Mouse (Mus musculus) hindbrain, embryonic 15.5 days (tissue): ENCODE results near the gene Phyhd1. TPM values are rescaled to one million over a fixed set of nuclear protein-coding genes. Genes with fewer than 3 reads are reported as not detected.

Experiments
- ATAC-seq: fragments of 200-750 bp; cut with Nextera tagmentation; 2 replicates; pipeline ENCODE4 v1.8.0; 2017; ENCODE audit warnings: low read depth, moderate number of reproducible peaks, moderate TSS enrichment; ENCODE audit not compliant: low FRiP score
- H3K27ac ChIP-seq: fragments of 300-500 bp; sonication (generic); replicated peaks from 2 replicates; pipeline ENCODE4 v1.5.1; 2015; ENCODE audit warnings: mild to moderate bottlenecking, inconsistent platforms
- H3K27me3 ChIP-seq: fragments of 300-500 bp; sonication (generic); 2 replicates; pipeline ENCODE4 v1.6.1; 2015; ENCODE audit warnings: control low read depth, inconsistent platforms
- H3K36me3 ChIP-seq: fragments of 300-500 bp; sonication (generic); 2 replicates; pipeline ENCODE4 v1.6.1; 2015; ENCODE audit warnings: control low read depth, inconsistent platforms
- H3K4me1 ChIP-seq: fragments of 300-500 bp; sonication (generic); replicated peaks from 2 replicates; pipeline ENCODE4 v1.6.1; 2015; ENCODE audit warnings: control low read depth, inconsistent platforms
- H3K4me2 ChIP-seq: fragments of 300-500 bp; sonication (generic); 2 replicates; pipeline ENCODE4 v1.6.1; 2015; ENCODE audit warnings: moderate library complexity, mild to moderate bottlenecking, inconsistent platforms
- H3K4me3 ChIP-seq: fragments of 300-500 bp; sonication (generic); 2 replicates; pipeline ENCODE4 v1.5.1; 2015; ENCODE audit warnings: mild to moderate bottlenecking, inconsistent platforms
- H3K9ac ChIP-seq: fragments of 300-500 bp; sonication (generic); 2 replicates; pipeline ENCODE4 v1.6.1; 2015; ENCODE audit warnings: inconsistent platforms
- H3K9me3 ChIP-seq: fragments of 300-500 bp; sonication (generic); 2 replicates; pipeline ENCODE4 v1.6.1; 2016; ENCODE audit warnings: control low read depth, inconsistent platforms
- WGBS: fragments of 180-500 bp; shearing (Covaris S2); methylation state at CpG from one replicate; pipeline ENCODE4 v1.1.7; 2015; 5-methylcytosine and 5-hydroxymethylcytosine counted together
- polyA plus RNA-seq: library from polyadenylated mRNA; unstranded; fragments of >200 nt; fragmentation: Nextera tagmentation; extraction: Ambion mirVana; gene quantifications from 2 replicates; pipeline ENCODE4 v1.2.1, GENCODE M21; 2015

Phyhd1 gene
- polyA plus RNA-seq, 1 experiment from 2014 or later, result 6.0 TPM

DNA sequence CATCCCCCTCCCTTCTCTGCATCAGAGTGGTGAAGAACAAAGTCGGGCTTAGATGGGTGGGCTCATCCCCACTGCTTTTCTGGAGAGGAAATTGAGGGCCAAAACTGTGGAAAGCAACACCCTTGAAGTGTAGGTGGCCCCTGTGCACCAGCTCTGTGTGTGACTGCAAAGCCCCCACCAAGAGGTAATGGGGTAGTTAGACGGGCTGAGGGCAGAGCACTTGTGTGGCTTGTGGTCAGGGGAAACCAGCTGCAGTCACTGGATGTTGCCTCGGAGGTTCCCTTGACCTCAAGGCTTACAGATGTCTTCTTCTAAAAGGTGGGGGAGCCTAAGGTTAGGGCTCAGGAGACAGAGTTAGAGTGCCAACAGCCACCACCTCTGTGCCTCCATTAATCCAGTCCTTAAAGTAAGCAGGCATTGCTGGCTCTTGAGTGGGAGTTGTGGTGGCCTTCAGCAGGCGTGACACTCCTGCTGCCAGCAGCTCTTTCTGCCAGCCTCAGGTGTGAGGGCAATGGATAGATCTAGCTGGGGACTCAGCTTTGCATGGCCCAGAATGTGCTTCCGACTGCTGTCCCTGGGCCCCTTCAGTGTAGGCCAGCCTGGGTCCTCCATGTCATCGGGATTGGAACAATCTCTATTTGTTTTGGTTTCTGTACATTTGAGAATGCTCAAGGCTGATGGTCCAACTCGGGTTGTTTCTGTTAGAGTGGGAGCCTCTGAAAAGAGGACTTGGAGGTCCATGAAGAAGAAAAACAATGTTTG lies 8.1 kb upstream of the Phyhd1 start:
- no peak for ATAC-seq
- no peak overlapping the region for H3K9ac ChIP-seq
- 91% methylated on average over 7 of the region's 7 CpGs for WGBS
- H3K36me3 ChIP-seq, result peaks cover 46% of the 10 kb centered on the region
- H3K4me2 ChIP-seq, result no peak overlapping the region
- no peaks in the 10 kb centered on the region for H3K9me3 ChIP-seq
- no peak overlapping the region for H3K27ac ChIP-seq
- no peak overlapping the region for H3K4me3 ChIP-seq
- H3K27me3 ChIP-seq, result no peaks in the 10 kb centered on the region
- peaks cover 17% of the 10 kb centered on the region; the same call in 1 of the 2 replicates for H3K4me1 ChIP-seq

DNA sequence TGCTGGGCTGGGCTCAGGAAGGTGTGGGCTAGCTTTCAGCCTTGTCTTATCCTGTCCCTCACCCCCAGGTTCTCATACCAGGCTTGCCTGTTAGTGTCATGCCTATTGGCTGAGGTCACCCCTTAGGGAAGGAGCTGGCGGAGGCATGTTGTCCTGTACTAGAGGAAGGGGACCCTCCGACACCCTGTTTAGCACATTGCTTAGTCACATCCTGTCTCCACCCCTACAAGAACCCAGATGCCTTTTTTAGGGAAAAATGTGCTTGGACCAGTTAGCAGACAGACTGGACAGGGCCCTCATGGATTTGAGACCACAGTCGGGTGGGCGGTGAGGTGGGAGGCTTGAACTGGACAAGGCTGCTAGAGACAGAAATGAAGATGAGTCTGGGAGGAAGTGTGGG lies 7.4 kb upstream of the Phyhd1 start:
- Histone ChIP-seq H3K4me3 (no peak overlapping the region), H3K4me1 (peaks cover 22% of the 10 kb centered on the region), H3K36me3 (peaks cover 51% of the 10 kb centered on the region), H3K27ac (no peak overlapping the region), H3K9ac (no peak overlapping the region), H3K4me2 (no peak overlapping the region), H3K9me3 (no peaks in the 10 kb centered on the region), H3K27me3 (no peaks in the 10 kb centered on the region)
- 88% methylated on average over 4 of the region's 4 CpGs for WGBS
- ATAC-seq, result no peak

DNA sequence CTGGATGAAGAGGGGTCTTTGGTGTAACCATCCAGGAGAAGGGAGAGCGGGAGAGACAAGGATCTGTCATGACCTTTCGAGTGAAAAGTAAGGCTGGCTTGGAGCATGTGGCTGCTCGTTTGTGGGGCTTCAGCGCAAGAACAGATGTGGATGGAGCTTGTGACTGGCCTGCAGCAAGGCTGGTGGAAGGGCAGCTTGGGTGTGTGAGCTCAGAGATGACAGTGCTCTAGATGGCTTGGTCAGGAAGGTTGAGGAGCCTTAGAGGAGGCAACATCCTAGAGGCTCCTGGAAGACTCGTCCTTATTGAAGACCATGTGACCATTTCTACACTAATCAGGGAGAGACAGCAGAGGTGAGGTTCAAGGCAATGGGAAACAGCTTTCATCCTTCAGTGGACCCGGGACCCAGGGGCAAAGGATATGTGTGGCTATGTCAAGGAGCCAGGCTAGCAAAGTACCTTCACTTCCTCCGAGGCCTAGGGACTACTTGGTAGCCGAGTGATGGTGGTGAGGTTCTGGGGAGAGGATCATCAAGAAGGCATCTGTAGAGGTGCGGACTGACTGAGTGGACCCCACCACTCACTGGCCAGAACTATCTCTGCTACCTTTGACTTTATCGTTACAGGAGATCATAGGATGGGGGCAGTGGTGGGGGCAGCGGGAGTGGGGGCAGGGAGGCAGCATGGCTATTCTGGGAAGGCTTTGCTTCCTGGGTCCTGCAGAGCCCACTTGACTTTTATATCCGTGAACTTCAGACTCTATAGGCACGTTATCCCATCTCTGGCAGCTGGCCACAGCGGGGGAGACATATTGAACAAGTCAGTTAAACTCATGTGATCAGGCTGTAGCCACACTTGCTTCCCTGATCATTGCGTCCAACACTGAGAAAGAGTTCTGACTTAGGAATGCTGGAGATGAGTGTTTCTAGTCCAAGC lies 6.6 kb upstream of the Phyhd1 start:
- Histone ChIP-seq H3K9ac (no peak overlapping the region), H3K27me3 (no peaks in the 10 kb centered on the region), H3K9me3 (no peaks in the 10 kb centered on the region), H3K36me3 (peaks cover 58% of the 10 kb centered on the region), H3K27ac (no peak overlapping the region), H3K4me3 (no peak overlapping the region), H3K4me1 (peaks cover 30% of the 10 kb centered on the region), H3K4me2 (no peak overlapping the region)
- 83% methylated on average over 15 of the region's 15 CpGs for WGBS
- ATAC-seq, result no peak

DNA sequence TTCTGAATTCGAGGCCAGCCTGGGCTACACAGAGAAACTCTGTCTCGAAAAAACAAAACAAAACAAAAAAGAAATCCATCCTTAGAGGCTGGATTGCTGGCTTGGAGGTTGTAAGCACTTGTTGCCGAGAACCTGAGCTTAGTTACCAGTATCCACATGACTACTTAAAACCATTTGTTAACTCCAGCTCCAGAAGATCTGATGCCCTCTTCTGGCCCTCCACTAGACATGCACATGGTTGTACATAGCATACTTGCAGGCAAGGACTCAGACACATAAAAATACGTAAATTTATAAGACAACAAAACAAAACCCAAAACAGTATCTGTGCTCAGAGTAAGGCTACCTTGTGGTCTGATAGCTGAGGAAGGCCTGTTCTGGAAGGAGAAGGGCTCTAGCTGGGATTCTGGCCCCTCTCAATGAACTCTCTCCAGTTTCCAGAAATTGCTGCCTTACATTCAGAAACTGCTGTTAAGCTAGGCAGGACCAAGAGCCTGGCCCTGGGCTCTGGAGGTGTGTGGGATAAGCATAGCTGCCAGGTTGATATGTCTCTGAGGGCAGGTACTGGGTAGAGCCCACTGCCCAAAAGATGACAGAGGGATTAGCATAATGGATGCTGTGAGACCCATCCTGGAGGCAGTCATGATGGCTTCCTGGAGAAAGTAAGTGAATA lies 4.8 kb upstream of the Phyhd1 start:
- Histone ChIP-seq H3K9me3 (no peaks in the 10 kb centered on the region), H3K27me3 (no peaks in the 10 kb centered on the region), H3K9ac (no peak overlapping the region), H3K4me3 (no peak overlapping the region), H3K27ac (0 out of 2 replicates have a peak overlapping the region, but pooled peaks have one; percentile 6), H3K36me3 (peaks cover 51% of the 10 kb centered on the region), H3K4me1 (peaks cover 47% of the 10 kb centered on the region), H3K4me2 (no peak overlapping the region)
- 83% methylated on average over 4 of the region's 4 CpGs for WGBS
- ATAC-seq, result no peak

DNA sequence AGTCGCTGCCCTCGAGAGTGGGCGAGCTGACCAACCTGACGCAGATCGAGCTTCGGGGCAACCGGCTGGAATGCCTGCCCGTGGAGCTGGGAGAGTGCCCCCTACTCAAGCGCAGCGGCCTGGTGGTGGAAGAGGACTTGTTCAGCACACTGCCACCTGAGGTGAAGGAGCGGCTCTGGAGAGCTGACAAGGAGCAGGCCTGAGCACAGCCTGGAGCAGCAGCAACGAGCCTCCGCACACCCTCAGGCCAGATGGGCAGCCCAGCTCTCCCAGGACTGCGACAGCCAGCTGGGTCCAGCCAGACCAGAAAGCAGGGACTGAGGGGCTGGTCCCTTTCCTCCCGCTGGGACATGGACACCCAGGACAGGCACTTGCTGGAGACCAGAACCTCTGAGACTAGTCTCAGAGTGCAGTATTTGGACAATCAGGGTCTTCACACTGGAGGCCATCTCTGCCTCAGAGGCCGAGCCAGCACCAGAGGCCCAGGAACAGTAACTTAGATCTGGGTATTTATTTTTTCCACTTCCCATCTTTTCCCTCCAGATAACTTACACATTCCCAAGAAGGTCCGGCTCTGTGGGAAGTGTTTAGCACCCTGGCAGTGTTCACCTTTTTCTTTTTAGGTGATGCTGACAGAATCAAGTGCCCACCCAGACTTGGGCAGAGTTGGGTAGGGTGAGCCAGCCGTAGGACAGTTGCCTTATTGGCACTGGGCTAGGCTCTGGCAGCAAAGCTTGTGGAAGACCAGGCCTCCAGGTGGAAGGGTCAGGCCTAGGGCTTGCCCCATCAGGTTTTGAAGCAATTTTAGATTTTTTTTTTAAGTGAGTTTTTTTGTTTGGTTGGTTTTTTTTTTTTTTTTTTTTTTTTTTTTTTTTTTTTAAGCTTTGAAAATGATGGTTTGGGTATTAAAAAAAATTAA lies 3.8 kb upstream of the Phyhd1 start:
- no peak for ATAC-seq
- Histone ChIP-seq H3K9me3 (no peaks in the 10 kb centered on the region), H3K27ac (peak overlapping the region; percentile 21), H3K4me1 (peaks cover 55% of the 10 kb centered on the region), H3K4me2 (no peak overlapping the region), H3K27me3 (no peaks in the 10 kb centered on the region), H3K4me3 (no peak overlapping the region), H3K36me3 (peaks cover 41% of the 10 kb centered on the region), H3K9ac (no peak overlapping the region)
- 82% methylated on average over 18 of the region's 18 CpGs for WGBS

DNA sequence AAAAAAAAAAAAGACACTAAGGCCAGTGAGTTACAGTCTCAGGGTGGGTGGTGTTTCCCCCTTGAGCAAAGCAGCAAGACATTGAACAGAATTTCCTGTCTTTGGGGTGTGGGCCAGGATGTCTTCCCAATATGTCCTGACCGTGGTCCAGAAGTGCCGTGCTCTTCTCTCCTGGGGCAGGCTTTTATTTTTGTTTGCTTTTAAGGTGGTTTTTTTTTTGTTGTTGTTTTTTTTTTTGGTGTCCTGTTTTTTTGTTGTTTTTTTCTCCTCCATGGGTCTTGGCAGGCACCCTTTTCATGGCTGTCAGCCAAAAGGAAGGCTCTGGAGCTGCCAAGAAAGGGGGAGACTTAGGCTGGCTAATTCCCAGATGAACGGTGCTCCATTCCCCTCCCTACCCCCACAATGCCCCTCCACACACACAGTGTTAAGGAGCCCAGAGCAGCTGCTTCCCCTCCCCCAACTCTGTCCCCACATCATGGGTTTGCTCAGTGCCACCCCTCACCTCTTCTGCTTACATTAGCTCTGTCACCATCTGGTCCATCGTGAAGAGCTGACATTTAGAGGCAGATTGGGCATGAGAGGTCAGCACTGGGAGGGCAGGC lies 3.1 kb upstream of the Phyhd1 start:
- Histone ChIP-seq H3K27me3 (no peaks in the 10 kb centered on the region), H3K4me1 (peaks cover 55% of the 10 kb centered on the region), H3K9ac (no peak overlapping the region), H3K4me2 (no peak overlapping the region), H3K9me3 (no peaks in the 10 kb centered on the region), H3K36me3 (peaks cover 34% of the 10 kb centered on the region), H3K4me3 (no peak overlapping the region), H3K27ac (peak overlapping the region; percentile 37; the same call in 1 of the 2 replicates)
- WGBS, result 37% methylated on average over 4 of the region's 4 CpGs
- peak; percentile 81 for ATAC-seq

DNA sequence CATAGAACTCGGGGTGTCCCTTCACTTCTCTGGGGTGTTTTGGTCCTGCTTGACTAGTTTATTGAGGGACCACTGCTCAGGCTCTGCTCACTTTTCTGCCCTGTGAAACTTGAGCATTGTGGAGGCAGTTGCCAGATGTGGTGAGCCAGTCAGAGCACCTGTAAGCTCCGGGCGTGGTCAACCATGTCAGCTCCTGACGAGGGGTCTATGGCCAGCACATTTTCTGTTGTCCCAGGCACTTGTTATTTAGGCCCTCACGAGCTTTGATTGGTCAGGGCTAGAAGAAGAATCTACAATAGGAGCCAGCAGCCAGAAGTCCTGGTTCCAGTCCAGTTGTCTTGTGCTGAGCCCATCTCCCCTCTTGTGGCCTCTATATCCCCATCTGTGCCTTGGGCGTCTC lies 2.2 kb upstream of the Phyhd1 start:
- H3K4me3 ChIP-seq, result no peak overlapping the region
- no peaks in the 10 kb centered on the region for H3K9me3 ChIP-seq
- H3K27me3 ChIP-seq, result no peaks in the 10 kb centered on the region
- 95% methylated on average over 6 of the region's 6 CpGs for WGBS
- H3K4me2 ChIP-seq, result no peak overlapping the region
- peaks cover 55% of the 10 kb centered on the region for H3K4me1 ChIP-seq
- ATAC-seq, result no peak
- H3K27ac ChIP-seq, result peak overlapping the region; percentile 37; the same call in 1 of the 2 replicates
- H3K36me3 ChIP-seq, result peaks cover 27% of the 10 kb centered on the region
- no peak overlapping the region for H3K9ac ChIP-seq

DNA sequence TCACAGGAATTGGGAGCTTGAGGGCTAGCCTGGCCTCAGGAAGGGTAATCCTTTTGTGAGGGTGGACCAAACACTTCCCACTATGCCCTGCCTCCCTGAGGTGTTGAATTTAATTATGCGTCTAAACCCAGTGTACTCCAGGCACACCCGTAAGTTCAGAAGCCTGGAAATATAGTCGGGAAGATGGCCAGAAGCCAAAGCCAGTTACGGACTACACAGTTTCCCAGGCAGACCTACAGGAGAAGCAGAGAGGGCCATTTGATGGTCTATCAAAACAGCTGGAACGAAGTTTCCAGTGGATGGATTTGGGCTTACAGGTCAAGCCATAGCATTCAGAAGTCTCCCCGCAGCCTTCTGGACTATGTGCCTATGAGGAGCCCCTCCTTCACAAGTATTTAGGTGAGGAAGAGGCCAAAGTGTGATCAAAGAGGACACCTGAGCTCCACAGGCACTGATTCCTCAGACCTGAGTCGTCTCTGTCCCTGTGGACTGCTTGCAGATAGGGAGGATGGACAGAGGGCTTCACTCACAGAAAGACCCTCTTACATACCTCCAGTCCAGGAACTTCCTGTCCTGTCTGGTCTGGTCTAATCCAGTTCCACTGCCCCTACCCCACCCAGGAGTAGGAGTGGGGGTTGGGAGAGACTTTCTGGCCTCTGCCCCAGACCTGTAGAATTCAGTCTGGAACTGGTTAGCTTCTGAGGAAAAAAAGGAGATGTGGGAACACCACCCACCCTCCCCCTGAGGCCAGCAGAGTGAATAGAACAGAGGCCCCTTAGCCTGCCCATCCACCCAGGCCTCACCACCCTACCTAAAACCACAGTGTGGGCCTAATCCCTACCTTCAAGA lies 1.1 kb upstream of the Phyhd1 start:
- H3K27ac ChIP-seq, result peak overlapping the region; percentile 76
- no peaks in the 10 kb centered on the region for H3K9me3 ChIP-seq
- WGBS, result 65% methylated on average over 7 of the region's 7 CpGs
- H3K4me1 ChIP-seq, result peaks cover 47% of the 10 kb centered on the region
- H3K4me2 ChIP-seq, result no peak overlapping the region
- H3K27me3 ChIP-seq, result no peaks in the 10 kb centered on the region
- H3K9ac ChIP-seq, result no peak overlapping the region
- ATAC-seq, result no peak
- no peak overlapping the region for H3K4me3 ChIP-seq
- H3K36me3 ChIP-seq, result peaks cover 27% of the 10 kb centered on the region

DNA sequence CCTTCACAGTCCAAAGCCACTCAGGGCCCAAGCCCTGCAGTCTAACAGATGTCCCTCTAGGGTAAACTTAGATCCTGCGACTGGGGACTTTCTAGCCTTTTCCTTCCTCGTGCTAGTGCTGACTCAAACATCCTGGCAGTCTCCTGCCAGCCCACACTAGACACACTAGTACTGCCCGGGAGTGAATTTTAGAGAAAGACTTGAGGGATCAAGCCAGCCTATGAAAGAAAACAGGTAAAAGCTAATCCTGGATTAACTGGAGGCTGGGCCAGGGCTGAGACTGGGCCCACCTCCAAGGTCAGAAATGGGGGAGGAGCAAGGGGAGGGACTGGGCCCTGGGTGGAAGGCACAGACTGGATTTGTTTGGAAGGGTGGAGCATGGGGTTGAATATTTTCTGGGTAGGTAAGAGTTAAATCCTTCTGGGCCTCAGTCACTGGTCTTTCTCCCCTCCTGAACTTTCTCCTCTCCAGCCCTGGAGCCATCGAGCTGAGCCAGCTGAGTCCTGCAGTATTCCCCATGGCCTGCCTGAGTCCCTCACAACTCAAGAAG lies 464 bp downstream of the Phyhd1 start:
- Histone ChIP-seq H3K9ac (no peak overlapping the region), H3K4me2 (no peak overlapping the region)
- WGBS, result 21% methylated on average over 4 of the region's 4 CpGs

DNA sequence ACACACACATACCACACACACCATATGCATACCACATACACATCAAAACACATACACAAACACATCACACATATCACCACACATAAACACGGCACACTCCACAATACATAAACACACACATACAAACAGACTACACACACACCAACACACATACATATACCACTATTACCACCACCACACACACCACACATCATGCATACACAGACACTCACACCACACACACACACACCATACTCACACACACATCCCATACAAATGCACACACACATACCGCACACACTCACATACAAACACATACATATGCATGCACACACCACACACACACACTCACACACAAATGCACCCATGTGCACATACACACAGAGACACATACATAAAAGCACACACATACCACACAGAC lies 1.5 kb downstream of the Phyhd1 start:
- H3K4me1 ChIP-seq, result peaks cover 42% of the 10 kb centered on the region
- no peaks in the 10 kb centered on the region for H3K9me3 ChIP-seq
- 98% methylated on average over 2 of the region's 2 CpGs for WGBS
- H3K9ac ChIP-seq, result no peak overlapping the region
- H3K4me3 ChIP-seq, result no peak overlapping the region
- H3K27me3 ChIP-seq, result no peaks in the 10 kb centered on the region
- no peak overlapping the region for H3K27ac ChIP-seq
- peaks cover 21% of the 10 kb centered on the region for H3K36me3 ChIP-seq
- ATAC-seq, result no peak
- H3K4me2 ChIP-seq, result no peak overlapping the region

More for the DNA sequence above, 464 bp downstream of the Phyhd1 start:
- H3K9me3 ChIP-seq, result no peaks in the 10 kb centered on the region
- H3K4me3 ChIP-seq, result no peak overlapping the region
- peaks cover 22% of the 10 kb centered on the region for H3K36me3 ChIP-seq
- no peaks in the 10 kb centered on the region for H3K27me3 ChIP-seq
- ATAC-seq, result no peak
- H3K4me1 ChIP-seq, result peaks cover 49% of the 10 kb centered on the region
- H3K27ac ChIP-seq, result peak overlapping the region; percentile 76
